Mouse (Mus musculus) kidney, embryonic 16.5 days (tissue): ENCODE results near the gene Rbm28. TPM values are rescaled to one million over a fixed set of nuclear protein-coding genes. Genes with fewer than 3 reads are reported as not detected.

Experiments
- ATAC-seq: fragments of 200-750 bp; cut with Nextera tagmentation; 2 replicates; pipeline ENCODE4 v1.8.0; 2017; ENCODE audit warnings: moderate TSS enrichment; ENCODE audit not compliant: low FRiP score, low TSS enrichment
- H3K27ac ChIP-seq: fragments of 300-500 bp; sonication (generic); 2 replicates; pipeline ENCODE4 v1.5.1; 2014; ENCODE audit warnings: low read length
- H3K27me3 ChIP-seq: fragments of 300-500 bp; sonication (generic); 2 replicates; pipeline ENCODE4 v1.6.1; 2014; ENCODE audit warnings: low read length, control low read depth, mixed read lengths; ENCODE audit not compliant: insufficient read depth
- H3K36me3 ChIP-seq: fragments of 300-500 bp; sonication (generic); 2 replicates; pipeline ENCODE4 v1.6.1; 2014; ENCODE audit warnings: low read length, control low read depth, mixed read lengths; ENCODE audit not compliant: insufficient read depth
- H3K4me1 ChIP-seq: fragments of 300-500 bp; sonication (generic); 2 replicates; pipeline ENCODE4 v1.6.1; 2014; ENCODE audit warnings: low read length, control low read depth, mixed read lengths; ENCODE audit not compliant: insufficient read depth
- H3K4me2 ChIP-seq: fragments of 300-500 bp; sonication (generic); replicated peaks from 2 replicates; pipeline ENCODE4 v1.6.1; 2014; ENCODE audit warnings: low read depth, low read length
- H3K4me3 ChIP-seq: fragments of 300-500 bp; sonication (generic); 2 replicates; pipeline ENCODE4 v1.5.1; 2014; ENCODE audit warnings: mild to moderate bottlenecking, low read length
- H3K9ac ChIP-seq: fragments of 300-500 bp; sonication (generic); replicated peaks from 2 replicates; pipeline ENCODE4 v1.6.1; 2014; ENCODE audit warnings: low read length
- H3K9me3 ChIP-seq: fragments of 300-500 bp; sonication (generic); 2 replicates; pipeline ENCODE4 v1.6.1; 2016; ENCODE audit warnings: low read length, control low read depth
- WGBS: fragments of 180-500 bp; shearing (Covaris S2); extraction: QIAGEN DNeasy Blood & Tissue Kit; methylation state at CpG from one replicate; pipeline ENCODE4 v1.1.7; 2014; 5-methylcytosine and 5-hydroxymethylcytosine counted together
- polyA plus RNA-seq: library from polyadenylated mRNA; unstranded; fragments of >200 nt; fragmentation: Nextera tagmentation; extraction: Ambion mirVana; gene quantifications from 2 replicates; pipeline ENCODE4 v1.2.1, GENCODE M21; 2015

Rbm28 gene
- polyA plus RNA-seq, 1 experiment from 2014 or later: 45.9 TPM

DNA sequence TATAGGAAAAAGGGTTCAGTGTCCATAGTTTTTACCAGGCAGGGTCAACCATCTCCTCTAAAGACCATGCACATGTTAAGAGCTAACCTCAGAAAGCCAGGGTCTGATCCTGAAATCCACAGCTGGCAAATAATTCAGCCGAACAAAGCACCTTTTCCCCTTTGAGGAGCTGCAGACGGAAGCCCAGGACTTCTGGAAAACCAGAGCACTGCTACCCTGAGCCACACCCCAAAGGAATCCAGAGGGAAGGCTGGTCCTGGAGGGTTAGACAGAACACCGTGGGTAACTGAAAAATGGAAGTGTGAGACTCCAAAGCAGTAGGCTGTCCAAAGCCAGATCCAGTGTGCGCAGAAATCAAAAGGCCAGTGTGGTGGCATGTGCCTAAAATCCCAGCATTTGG, 45.8 kb downstream of the Rbm28 start:
- no peak overlapping the region for H3K27ac ChIP-seq
- 0 out of 2 replicates have a peak, but pooled peaks cover 3% of the 10 kb centered on the region for H3K4me1 ChIP-seq
- no peaks in the 10 kb centered on the region for H3K27me3 ChIP-seq
- H3K9me3 ChIP-seq: no peaks in the 10 kb centered on the region
- H3K9ac ChIP-seq: no peak overlapping the region
- peaks cover under 1% of the 10 kb centered on the region for H3K36me3 ChIP-seq
- H3K4me3 ChIP-seq: no peak overlapping the region
- no peak overlapping the region for H3K4me2 ChIP-seq
- 82% methylated on average over 4 of the region's 4 CpGs for WGBS
- ATAC-seq: no peak

DNA sequence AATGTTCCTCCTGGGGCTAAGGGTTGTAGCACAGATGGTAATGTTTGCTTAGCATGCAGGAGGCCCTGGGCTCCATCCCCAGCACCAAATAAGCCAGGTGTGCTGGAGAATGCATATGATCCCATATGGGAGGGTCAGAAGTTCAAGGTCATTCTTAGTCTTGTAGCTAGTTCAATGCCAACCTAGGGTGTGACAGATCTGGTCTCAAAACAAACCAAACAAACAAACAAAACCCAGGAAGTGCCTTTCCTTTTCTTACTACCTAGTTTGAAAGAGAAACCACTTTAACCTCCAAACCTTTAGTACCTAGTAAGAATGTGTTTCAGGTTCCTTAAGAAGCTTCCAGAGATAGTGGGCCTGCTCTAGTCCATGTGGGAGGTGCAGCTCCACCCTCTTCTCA, 46.6 kb downstream of the Rbm28 start:
- no peak for ATAC-seq
- Histone ChIP-seq H3K4me1 (0 out of 2 replicates have a peak, but pooled peaks cover 3% of the 10 kb centered on the region), H3K27me3 (no peaks in the 10 kb centered on the region), H3K36me3 (no peaks in the 10 kb centered on the region; the same call in 1 of the 2 replicates), H3K4me2 (no peak overlapping the region), H3K4me3 (no peak overlapping the region), H3K9ac (no peak overlapping the region), H3K27ac (no peak overlapping the region), H3K9me3 (no peaks in the 10 kb centered on the region)

DNA sequence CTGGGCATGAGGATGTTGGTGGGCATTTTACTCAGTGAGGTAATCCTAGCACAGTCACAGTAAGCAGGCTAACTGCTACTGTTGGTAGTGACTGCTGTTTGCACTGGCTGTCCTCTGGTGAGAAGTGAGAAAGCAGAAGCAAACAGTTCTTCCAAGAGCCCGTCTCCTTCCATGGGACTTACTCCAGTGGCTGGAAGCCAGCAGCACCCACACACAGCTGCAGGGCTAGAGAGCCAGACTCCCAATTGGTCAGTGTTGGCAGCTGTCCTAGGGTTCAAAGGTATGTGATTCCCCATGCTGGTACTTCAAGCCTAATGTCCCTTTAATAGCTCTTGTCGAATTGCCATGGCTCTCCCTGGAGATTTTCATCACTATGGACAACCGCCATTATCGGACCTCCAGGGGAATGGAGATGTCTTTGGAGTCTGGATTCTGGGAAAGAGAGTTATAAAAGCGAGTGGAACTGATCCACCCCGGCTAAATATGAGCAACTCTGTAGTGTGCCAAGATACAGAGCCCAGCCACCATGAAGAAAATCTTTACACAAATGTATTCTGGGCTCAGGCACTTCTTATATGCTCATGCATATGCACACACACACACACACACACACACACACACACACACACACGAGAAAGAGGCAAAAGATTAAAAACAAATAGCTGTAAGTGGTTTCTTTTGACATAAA, 47.2 kb downstream of the Rbm28 start:
- no peaks in the 10 kb centered on the region for H3K27me3 ChIP-seq
- H3K36me3 ChIP-seq: no peaks in the 10 kb centered on the region; the same call in 1 of the 2 replicates
- no peak overlapping the region for H3K4me3 ChIP-seq
- H3K27ac ChIP-seq: no peak overlapping the region
- H3K9me3 ChIP-seq: no peaks in the 10 kb centered on the region
- no peak overlapping the region for H3K9ac ChIP-seq
- ATAC-seq: no peak
- H3K4me1 ChIP-seq: 0 out of 2 replicates have a peak, but pooled peaks cover 3% of the 10 kb centered on the region
- WGBS: 54% methylated on average over 7 of the region's 7 CpGs
- no peak overlapping the region for H3K4me2 ChIP-seq

DNA sequence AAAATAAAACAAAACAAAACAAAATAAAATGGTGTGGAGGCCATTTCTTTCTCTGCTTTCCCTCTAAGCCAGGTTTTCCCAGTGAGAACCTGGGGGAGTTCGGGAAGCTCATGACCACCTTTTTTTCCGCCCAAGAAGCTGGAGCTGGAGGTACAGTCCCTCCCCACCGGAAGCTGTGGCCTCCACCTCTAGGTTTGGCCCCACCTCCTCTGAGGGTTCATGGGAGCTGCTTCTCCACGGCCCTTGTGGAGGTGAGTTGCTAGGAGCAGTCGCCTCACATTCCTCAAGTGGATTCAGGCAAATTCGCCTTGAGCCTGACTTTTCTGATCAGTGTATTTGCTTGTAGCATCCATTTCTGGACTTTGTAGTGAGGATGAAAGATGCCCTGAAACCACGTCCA, 49.0 kb downstream of the Rbm28 start:
- 0 out of 2 replicates have a peak, but pooled peaks cover 3% of the 10 kb centered on the region for H3K4me1 ChIP-seq
- H3K4me2 ChIP-seq: no peak overlapping the region
- H3K9ac ChIP-seq: no peak overlapping the region
- 0 out of 2 replicates have a peak, but pooled peaks cover 4% of the 10 kb centered on the region for H3K36me3 ChIP-seq
- H3K4me3 ChIP-seq: no peak overlapping the region
- no peak overlapping the region for H3K27ac ChIP-seq
- H3K9me3 ChIP-seq: peaks cover 15% of the 10 kb centered on the region
- H3K27me3 ChIP-seq: no peaks in the 10 kb centered on the region
- ATAC-seq: no peak
- 74% methylated on average over 7 of the region's 7 CpGs for WGBS

DNA sequence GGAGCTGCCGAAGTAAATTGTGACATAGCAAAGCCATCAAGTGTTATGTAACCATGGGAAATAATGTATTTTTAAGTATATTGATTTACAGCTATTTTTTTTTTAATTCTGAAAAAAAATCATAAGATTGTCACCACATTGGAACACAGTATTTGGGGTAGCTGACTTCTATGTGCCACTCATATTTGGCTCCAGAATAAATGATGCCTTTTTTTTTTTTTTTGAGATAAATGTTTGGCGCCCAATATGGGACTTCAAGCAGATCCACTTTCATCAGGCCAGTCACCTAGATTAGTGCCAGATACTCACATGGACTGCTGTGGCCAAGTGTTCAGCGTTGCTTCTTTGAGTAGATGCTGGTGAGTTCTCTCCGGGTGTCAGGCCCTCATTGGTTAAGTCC, 53.3 kb downstream of the Rbm28 start:
- 0 out of 2 replicates have a peak, but pooled peaks cover 4% of the 10 kb centered on the region for H3K36me3 ChIP-seq
- no peaks in the 10 kb centered on the region for H3K27me3 ChIP-seq
- H3K4me3 ChIP-seq: no peak overlapping the region
- no peak overlapping the region for H3K9ac ChIP-seq
- H3K4me2 ChIP-seq: no peak overlapping the region
- ATAC-seq: no peak
- no peak overlapping the region for H3K27ac ChIP-seq
- H3K9me3 ChIP-seq: peaks cover 16% of the 10 kb centered on the region
- WGBS: 93% methylated on average over 4 of the region's 4 CpGs
- H3K4me1 ChIP-seq: no peaks in the 10 kb centered on the region

DNA sequence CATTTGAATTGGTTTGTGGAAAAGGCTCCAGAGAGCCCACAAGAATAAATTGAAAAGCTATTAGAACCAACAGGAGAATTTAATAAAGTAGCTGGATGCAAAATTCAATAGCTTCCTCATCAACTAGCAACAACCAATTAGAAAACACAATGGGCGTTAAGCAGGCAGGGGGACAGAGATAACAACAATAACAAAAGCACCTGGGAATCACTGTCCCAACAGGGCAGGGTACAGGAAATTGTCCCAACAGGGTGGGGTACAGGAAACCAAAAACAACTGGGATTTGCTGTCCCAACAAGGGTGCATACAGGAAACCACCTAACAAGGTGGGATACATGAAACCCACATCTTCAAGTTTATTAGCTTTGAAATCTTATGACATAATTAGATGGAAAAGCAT, 56.4 kb downstream of the Rbm28 start:
- Histone ChIP-seq H3K9me3 (peaks cover 16% of the 10 kb centered on the region), H3K27me3 (no peaks in the 10 kb centered on the region), H3K36me3 (0 out of 2 replicates have a peak, but pooled peaks cover 4% of the 10 kb centered on the region), H3K27ac (no peak overlapping the region), H3K4me3 (no peak overlapping the region), H3K4me2 (no peak overlapping the region), H3K9ac (no peak overlapping the region), H3K4me1 (no peaks in the 10 kb centered on the region)
- ATAC-seq: no peak
- 59% methylated on average over 1 of the region's 1 CpGs for WGBS

DNA sequence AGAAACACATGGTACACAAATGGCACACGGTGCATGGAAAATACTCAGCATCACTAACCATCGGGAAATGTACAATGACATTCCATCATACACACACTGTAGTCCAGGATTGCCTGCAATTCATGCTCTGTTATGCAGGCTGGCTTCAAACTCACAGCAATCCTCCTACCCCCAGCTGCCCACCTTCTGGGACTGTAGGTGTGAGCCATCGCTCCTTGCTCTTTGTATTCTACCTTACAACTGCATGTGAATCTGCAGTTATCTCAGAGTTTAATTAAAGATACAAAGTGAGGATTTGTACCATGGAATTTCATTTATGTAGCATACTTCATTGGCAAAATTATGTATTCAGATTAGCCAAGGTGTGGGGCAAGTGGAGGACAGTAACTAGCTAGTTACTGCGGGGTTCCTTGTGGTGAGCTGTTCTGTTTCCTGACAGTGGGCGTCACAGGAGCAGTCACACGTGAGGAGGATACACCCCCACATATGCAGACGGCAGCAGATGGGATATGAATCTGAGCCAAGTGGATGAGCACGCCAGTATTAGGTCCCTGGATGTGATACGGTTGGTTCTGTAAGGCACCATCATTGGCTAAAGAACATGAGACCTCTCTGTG, 63.5 kb downstream of the Rbm28 start:
- H3K9ac ChIP-seq: no peak overlapping the region
- H3K4me3 ChIP-seq: no peak overlapping the region
- no peaks in the 10 kb centered on the region for H3K27me3 ChIP-seq
- H3K27ac ChIP-seq: no peak overlapping the region
- WGBS: 79% methylated on average over 9 of the region's 9 CpGs
- no peak overlapping the region for H3K4me2 ChIP-seq
- no peak for ATAC-seq
- peaks cover 9% of the 10 kb centered on the region; the same call in 1 of the 2 replicates for H3K4me1 ChIP-seq
- no peaks in the 10 kb centered on the region for H3K36me3 ChIP-seq
- H3K9me3 ChIP-seq: no peaks in the 10 kb centered on the region

DNA sequence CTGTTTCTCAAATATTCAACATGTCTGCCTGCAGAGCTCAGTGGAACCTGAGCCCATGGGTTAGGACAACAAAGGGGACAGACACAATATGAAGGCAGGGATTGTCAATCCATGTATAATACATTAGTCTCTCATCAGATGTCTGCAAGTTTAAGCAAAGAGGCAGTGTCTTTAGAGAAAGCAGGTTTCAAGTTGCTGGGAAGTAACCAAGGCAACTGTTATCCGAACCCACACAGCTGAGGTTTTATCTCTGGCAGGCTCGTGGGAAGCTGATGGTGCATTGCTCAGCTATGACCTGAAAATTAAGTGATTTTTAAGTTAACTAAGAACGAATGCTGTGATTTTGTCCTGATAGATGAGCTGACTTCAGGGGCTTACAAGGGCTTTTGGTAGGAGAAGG, 64.4 kb downstream of the Rbm28 start:
- no peaks in the 10 kb centered on the region for H3K27me3 ChIP-seq
- ATAC-seq: peak; percentile 35; the same call in 1 of the 2 replicates
- peaks cover 9% of the 10 kb centered on the region; the same call in 1 of the 2 replicates for H3K4me1 ChIP-seq
- no peak overlapping the region for H3K9ac ChIP-seq
- H3K36me3 ChIP-seq: no peaks in the 10 kb centered on the region
- H3K4me2 ChIP-seq: no peak overlapping the region
- H3K9me3 ChIP-seq: no peaks in the 10 kb centered on the region
- no peak overlapping the region for H3K4me3 ChIP-seq
- 30% methylated on average over 3 of the region's 3 CpGs for WGBS
- no peak overlapping the region for H3K27ac ChIP-seq

DNA sequence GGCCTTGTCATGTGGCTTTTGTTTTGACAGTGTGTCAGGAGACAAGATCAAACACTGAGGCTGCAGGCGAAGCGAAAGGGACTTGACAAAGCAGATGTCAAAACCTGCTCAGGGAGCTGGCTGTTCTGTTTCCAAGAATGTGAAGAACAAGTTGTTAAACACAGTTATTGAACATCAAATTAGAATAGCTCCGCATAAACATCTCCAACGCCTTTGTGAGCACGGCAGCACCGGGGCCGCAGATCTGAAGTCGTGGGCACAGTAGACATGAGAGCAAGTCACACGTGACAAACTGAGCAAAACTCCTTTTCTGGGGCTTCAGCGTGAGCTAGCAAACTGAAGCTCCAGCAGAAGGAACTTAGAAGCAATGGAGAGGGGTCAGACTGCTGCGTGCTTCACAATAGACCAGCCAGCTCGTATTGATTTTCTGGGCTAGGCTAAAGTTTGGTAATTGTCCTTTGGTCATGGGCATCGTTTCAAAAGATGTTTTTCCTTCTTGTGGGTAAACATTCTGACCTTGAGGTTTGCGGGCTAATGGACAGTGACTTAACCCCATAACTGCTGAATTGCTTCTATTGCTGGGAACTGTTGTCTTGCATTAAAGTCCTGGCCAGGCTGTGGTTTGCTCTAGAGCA, 65.2 kb downstream of the Rbm28 start:
- Histone ChIP-seq H3K27me3 (no peaks in the 10 kb centered on the region), H3K27ac (no peak overlapping the region), H3K4me2 (no peak overlapping the region), H3K9ac (no peak overlapping the region), H3K4me1 (peaks cover 9% of the 10 kb centered on the region; the same call in 1 of the 2 replicates), H3K9me3 (0 out of 2 replicates have a peak, but pooled peaks cover 3% of the 10 kb centered on the region), H3K36me3 (no peaks in the 10 kb centered on the region), H3K4me3 (no peak overlapping the region)
- ATAC-seq: no peak
- 54% methylated on average over 14 of the region's 14 CpGs for WGBS

DNA sequence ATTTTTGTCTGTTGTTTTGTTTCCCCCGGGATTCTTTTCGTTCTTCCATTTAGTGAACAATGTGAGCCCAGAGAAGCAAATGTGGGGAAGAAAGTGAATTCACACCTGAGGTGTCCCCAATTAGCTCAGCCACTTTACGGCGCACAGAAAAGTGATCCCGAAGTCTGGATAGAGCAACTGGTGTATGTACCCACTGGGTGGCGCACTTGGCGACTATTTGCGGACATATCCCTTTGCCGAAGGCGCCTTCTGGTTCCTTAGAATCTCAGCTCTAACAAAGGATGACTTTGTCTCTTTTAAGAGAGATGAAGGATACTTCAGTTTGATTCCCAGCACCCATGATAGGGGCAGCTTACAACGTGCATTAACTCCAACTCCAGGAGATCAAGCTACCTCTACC, 71.9 kb downstream of the Rbm28 start:
- Histone ChIP-seq H3K36me3 (no peaks in the 10 kb centered on the region), H3K9me3 (peaks cover 19% of the 10 kb centered on the region), H3K4me3 (no peak overlapping the region), H3K4me2 (no peak overlapping the region), H3K4me1 (peaks cover 7% of the 10 kb centered on the region; the same call in 1 of the 2 replicates), H3K9ac (no peak overlapping the region), H3K27ac (no peak overlapping the region), H3K27me3 (no peaks in the 10 kb centered on the region)
- 68% methylated on average over 11 of the region's 11 CpGs for WGBS
- no peak for ATAC-seq
